Mouse (Mus musculus) liver, adult (tissue): Measurements from ENCODE around the gene Slc17a5.

ENCODE experiments used
- GATA4 ChIP-seq: IDR thresholded peaks from 2 replicates; pipeline ENCODE4 v1.6.1; 2014; ENCODE audit warnings: mild to moderate bottlenecking, low read length; ENCODE audit not compliant: insufficient replicate concordance

Slc17a5 gene

GRCm38 (mm10) chr9:78533296-78533935, 54.4 kb downstream of the Slc17a5 start:
- TF ChIP-seq GATA4 = no peak

- TF ChIP-seq GATA4 = no peak; the same call in 1 of the 2 replicates
Measured at GRCm38 (mm10) chr9:78532341-78532819, 55.5 kb downstream of the Slc17a5 start.

GRCm38 (mm10) chr9:78531816-78532215, 56.0 kb downstream of the Slc17a5 start:
- no peak; the same call in 1 of the 2 replicates for TF ChIP-seq GATA4

- no peak; the same call in 1 of the 2 replicates for TF ChIP-seq GATA4
Measured at GRCm38 (mm10) chr9:78527767-78528381, 60.0 kb downstream of the Slc17a5 start.

- peak; percentile 23; the same call in 1 of the 2 replicates for TF ChIP-seq GATA4
Measured at GRCm38 (mm10) chr9:78527301-78527761, 60.5 kb downstream of the Slc17a5 start.

GRCm38 (mm10) chr9:78526206-78526605, 61.6 kb downstream of the Slc17a5 start:
- no peak for TF ChIP-seq GATA4

GRCm38 (mm10) chr9:78525451-78526135, 62.2 kb downstream of the Slc17a5 start:
- TF ChIP-seq GATA4 = no peak

- no peak for TF ChIP-seq GATA4
Measured at GRCm38 (mm10) chr9:78521689-78522088, 66.2 kb downstream of the Slc17a5 start.

GRCm38 (mm10) chr9:78520780-78521601, 66.8 kb downstream of the Slc17a5 start:
- no peak; the same call in 1 of the 2 replicates for TF ChIP-seq GATA4

- peak; percentile 81; the same call in 1 of the 2 replicates for TF ChIP-seq GATA4
Measured at GRCm38 (mm10) chr9:78520127-78520779, 67.6 kb downstream of the Slc17a5 start.

GRCm38 (mm10) chr9:78516125-78516524, 71.7 kb downstream of the Slc17a5 start:
- TF ChIP-seq GATA4 = no peak

- TF ChIP-seq GATA4 = no peak
Measured at GRCm38 (mm10) chr9:78514681-78515080, 73.2 kb downstream of the Slc17a5 start.

- no peak for TF ChIP-seq GATA4
Measured at GRCm38 (mm10) chr9:78513776-78514500, 73.9 kb downstream of the Slc17a5 start.

- TF ChIP-seq GATA4 = no peak
Measured at GRCm38 (mm10) chr9:78511705-78512104, 76.1 kb downstream of the Slc17a5 start.

- TF ChIP-seq GATA4 = no peak
Measured at GRCm38 (mm10) chr9:78508106-78508786, 79.6 kb downstream of the Slc17a5 start.
